Mouse (Mus musculus): ENCODE measurements around the gene Carm1. TPM values are rescaled to one million over a fixed set of nuclear protein-coding genes. Genes with fewer than 3 reads are reported as not detected.

Carm1 gene
- 4.8 TPM for polyA plus RNA-seq (2014; fragmentation: Illumina TruSeq; extraction: RNeasy Lipid Tissue Mini Kit (QIAGEN cat#74804))

DNA sequence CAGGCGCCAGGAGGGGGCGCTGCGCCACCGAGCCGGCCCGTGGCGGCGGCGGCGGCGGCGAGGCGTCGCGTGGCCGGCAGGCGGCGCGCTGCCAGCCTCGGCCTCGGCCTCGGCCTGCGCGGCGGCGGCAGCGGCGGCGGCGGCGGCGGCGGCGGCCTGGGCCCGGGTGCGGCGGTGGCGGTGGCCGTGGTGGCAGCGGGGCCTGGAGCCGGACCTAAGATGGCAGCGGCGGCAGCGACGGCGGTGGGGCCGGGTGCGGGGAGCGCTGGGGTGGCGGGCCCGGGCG, at the start of gene Carm1:
Carm1 (plus strand) TSS at position 106 of the 286 bp plus-strand sequence.

GRCm38 (mm10) chr9:21509772-21510688, 36.7 kb upstream of the Carm1 start, which contains the start of gene Tmed1:
Gene Tmed1 (minus strand): TSS chr9:21510252.

DNA sequence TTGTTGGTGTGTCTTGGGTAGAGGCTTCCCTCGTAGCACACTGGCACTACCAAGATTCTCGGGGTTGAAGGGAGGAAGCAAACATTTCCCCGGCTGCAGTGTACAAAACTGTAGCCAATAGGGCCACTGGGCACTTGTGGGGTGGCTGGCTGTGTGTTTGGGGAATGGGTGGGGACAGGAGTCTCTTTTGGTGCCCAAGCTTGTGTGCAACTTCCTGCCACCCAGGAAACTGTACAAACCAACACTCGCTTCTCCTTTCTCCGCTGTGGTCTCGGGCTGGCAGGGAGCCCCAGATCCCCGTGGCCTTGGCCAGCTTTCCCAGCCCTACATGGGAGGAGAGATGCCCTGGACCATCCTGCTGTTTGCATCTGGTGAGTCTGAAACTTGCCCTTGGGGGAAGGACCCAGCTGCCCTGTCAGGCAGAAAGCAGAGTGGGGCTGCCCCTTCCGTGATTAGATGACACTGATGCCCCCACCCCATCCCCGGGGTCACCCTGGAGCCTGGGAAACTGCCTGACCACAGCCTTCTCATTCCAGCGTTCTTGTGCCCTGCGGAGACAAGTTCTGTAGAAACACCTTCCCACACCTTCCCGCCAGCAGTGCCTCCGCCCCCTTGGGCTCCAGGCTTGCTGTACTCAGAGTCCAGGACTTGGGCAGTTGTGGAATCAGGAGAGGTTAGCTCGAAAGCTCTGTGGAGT, 20.6 kb upstream of the Carm1 start, which contains the start of gene AB124611:
AB124611 (plus strand) TSS at position 240 of the 697 bp plus-strand sequence.

DNA sequence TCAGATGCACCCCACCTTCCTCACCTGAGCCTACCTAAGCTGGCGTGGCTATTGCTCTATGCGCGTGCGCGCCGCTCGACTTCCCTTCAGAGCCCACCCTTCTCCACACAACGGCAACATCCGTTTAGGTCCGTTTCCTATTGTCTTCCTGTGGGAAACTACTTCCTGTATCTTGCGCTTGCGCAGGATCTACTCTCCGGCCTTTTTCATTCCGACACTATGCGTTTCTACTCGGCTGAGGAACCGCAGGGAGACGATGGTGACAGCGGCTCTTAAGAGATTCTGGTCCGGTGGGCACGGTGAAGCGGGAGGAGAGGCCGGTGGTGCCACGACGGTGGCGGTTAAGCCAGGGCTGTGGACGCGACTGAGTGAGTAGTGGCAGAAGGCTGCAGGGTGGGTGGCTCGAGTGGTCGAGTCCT, 46.0 kb downstream of the Carm1 start, which contains the start of the genes Timm29 and Yipf2:
Timm29 (plus strand) TSS at position 20 of the 419 bp plus-strand sequence.
Yipf2 (minus strand) TSS at position 126 of the 419 bp plus-strand sequence.

GRCm38 (mm10) chr9:21615617-21616231, 69.0 kb downstream of the Carm1 start, which contains the start of gene Smarca4:
Gene Smarca4 (plus strand): TSS chr9:21616169.

Other genes starting within 250 kb of the Carm1 start
- 0.74 TPM for gene Ap1m2, start 234.6 kb upstream of the Carm1 start, polyA plus RNA-seq (2014; fragmentation: Illumina TruSeq; extraction: RNeasy Lipid Tissue Mini Kit (QIAGEN cat#74804))
- gene Slc44a2, start 226.2 kb upstream of the Carm1 start, polyA plus RNA-seq (2014; fragmentation: Illumina TruSeq; extraction: RNeasy Lipid Tissue Mini Kit (QIAGEN cat#74804)) = 27.2 TPM
- gene Ilf3, start 179.0 kb upstream of the Carm1 start, polyA plus RNA-seq (2014; fragmentation: Illumina TruSeq; extraction: RNeasy Lipid Tissue Mini Kit (QIAGEN cat#74804)) = 48.9 TPM
- gene Qtrt1, start 135.1 kb upstream of the Carm1 start, polyA plus RNA-seq (2014; fragmentation: Illumina TruSeq; extraction: RNeasy Lipid Tissue Mini Kit (QIAGEN cat#74804)) = not detected
- gene Dnm2, start 122.0 kb upstream of the Carm1 start, polyA plus RNA-seq (2014; fragmentation: Illumina TruSeq; extraction: RNeasy Lipid Tissue Mini Kit (QIAGEN cat#74804)) = 11.7 TPM
- 5.1 TPM for gene Tmed1, start 36.6 kb upstream of the Carm1 start, polyA plus RNA-seq (2014; fragmentation: Illumina TruSeq; extraction: RNeasy Lipid Tissue Mini Kit (QIAGEN cat#74804))
- 4.7 TPM for gene AB124611, start 20.7 kb upstream of the Carm1 start, polyA plus RNA-seq (2014; fragmentation: Illumina TruSeq; extraction: RNeasy Lipid Tissue Mini Kit (QIAGEN cat#74804))
- gene Timm29, start 45.8 kb downstream of the Carm1 start, polyA plus RNA-seq (2014; fragmentation: Illumina TruSeq; extraction: RNeasy Lipid Tissue Mini Kit (QIAGEN cat#74804)) = 47.5 TPM
- gene Yipf2, start 45.9 kb downstream of the Carm1 start, polyA plus RNA-seq (2014; fragmentation: Illumina TruSeq; extraction: RNeasy Lipid Tissue Mini Kit (QIAGEN cat#74804)) = 7.0 TPM
- 6.6 TPM for gene Smarca4, start 69.3 kb downstream of the Carm1 start, polyA plus RNA-seq (2014; fragmentation: Illumina TruSeq; extraction: RNeasy Lipid Tissue Mini Kit (QIAGEN cat#74804))
- gene Ldlr, start 176.6 kb downstream of the Carm1 start, polyA plus RNA-seq (2014; fragmentation: Illumina TruSeq; extraction: RNeasy Lipid Tissue Mini Kit (QIAGEN cat#74804)) = 21.2 TPM
- gene Spc24, start 213.4 kb downstream of the Carm1 start, polyA plus RNA-seq (2014; fragmentation: Illumina TruSeq; extraction: RNeasy Lipid Tissue Mini Kit (QIAGEN cat#74804)) = 5.9 TPM